Mouse (Mus musculus) lung, embryonic 16.5 days (tissue): ENCODE results near the gene Trim38. TPM values are rescaled to one million over a fixed set of nuclear protein-coding genes. Genes with fewer than 3 reads are reported as not detected.

Source experiments
- ATAC-seq: fragments of 200-750 bp; cut with Nextera tagmentation; 2 replicates; pipeline ENCODE4 v1.8.0; 2017; ENCODE audit warnings: low read depth, mild to moderate bottlenecking, moderate library complexity
- H3K27ac ChIP-seq: fragments of 300-500 bp; sonication (generic); 2 replicates; pipeline ENCODE4 v1.5.1; 2014; ENCODE audit warnings: mild to moderate bottlenecking, control low read depth, low read length
- H3K27me3 ChIP-seq: fragments of 300-500 bp; sonication (generic); 2 replicates; pipeline ENCODE4 v1.6.1; 2014; ENCODE audit warnings: low read depth, low read length, mixed read lengths; ENCODE audit not compliant: control insufficient read depth, insufficient read depth
- H3K36me3 ChIP-seq: fragments of 300-500 bp; sonication (generic); 2 replicates; pipeline ENCODE4 v1.6.1; 2014; ENCODE audit warnings: low read length; ENCODE audit not compliant: control insufficient read depth, insufficient read depth
- H3K4me1 ChIP-seq: fragments of 300-500 bp; sonication (generic); replicated peaks from 2 replicates; pipeline ENCODE4 v1.6.1; 2014; ENCODE audit warnings: low read length, mixed read lengths; ENCODE audit not compliant: control insufficient read depth, insufficient read depth
- H3K4me2 ChIP-seq: fragments of 300-500 bp; sonication (generic); 2 replicates; pipeline ENCODE4 v1.6.1; 2014; ENCODE audit warnings: low read depth, low read length, control low read depth
- H3K4me3 ChIP-seq: fragments of 300-500 bp; sonication (generic); 2 replicates; pipeline ENCODE4 v1.5.1; 2014; ENCODE audit warnings: mild to moderate bottlenecking, low read length, control low read depth
- H3K9ac ChIP-seq: fragments of 300-500 bp; sonication (generic); 2 replicates; pipeline ENCODE4 v1.6.1; 2014; ENCODE audit warnings: low read length, control low read depth
- H3K9me3 ChIP-seq: fragments of 300-500 bp; sonication (generic); 2 replicates; pipeline ENCODE4 v1.6.1; 2016; ENCODE audit warnings: low read length; ENCODE audit not compliant: control insufficient read depth
- WGBS: fragments of 180-500 bp; shearing (Covaris S2); extraction: QIAGEN DNeasy Blood & Tissue Kit; methylation state at CpG from one replicate; pipeline ENCODE4 v1.1.7; 2014; 5-methylcytosine and 5-hydroxymethylcytosine counted together
- polyA plus RNA-seq: library from polyadenylated mRNA; unstranded; fragments of >200 nt; fragmentation: Nextera tagmentation; extraction: Ambion mirVana; gene quantifications from 2 replicates; pipeline ENCODE4 v1.2.1, GENCODE M21; 2015

Trim38 gene
- polyA plus RNA-seq, 1 experiment from 2014 or later = not detected

DNA sequence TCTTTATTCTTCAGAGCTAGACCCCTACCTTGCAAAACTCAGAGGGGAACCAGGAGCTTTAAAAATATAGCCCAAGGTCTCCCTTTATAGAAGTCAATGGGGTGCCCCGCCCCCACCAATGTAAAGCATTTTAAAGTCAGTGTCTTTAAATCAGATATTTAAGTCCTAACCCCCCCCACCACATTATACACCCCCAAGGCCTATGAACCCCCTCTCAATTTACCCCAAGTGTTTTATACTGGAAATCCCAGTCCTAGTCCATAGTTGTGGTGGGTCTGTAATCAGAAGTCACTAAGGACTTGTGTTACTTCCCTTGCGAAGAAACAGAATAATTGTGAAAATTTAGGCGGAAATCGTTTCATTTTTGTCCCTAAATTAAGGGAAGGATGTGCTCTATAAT, 31.7 kb upstream of the Trim38 start:
- no peak for ATAC-seq
- Histone ChIP-seq H3K36me3 (no peaks in the 10 kb centered on the region), H3K4me1 (peaks cover 10% of the 10 kb centered on the region; the same call in 1 of the 2 replicates), H3K4me3 (peak overlapping the region; percentile 71), H3K9ac (peak overlapping the region; percentile 63), H3K27me3 (no peaks in the 10 kb centered on the region), H3K9me3 (no peaks in the 10 kb centered on the region), H3K4me2 (peak overlapping the region; percentile 92), H3K27ac (peak overlapping the region; percentile 100)
- 22% methylated on average over 4 of the region's 4 CpGs for WGBS

DNA sequence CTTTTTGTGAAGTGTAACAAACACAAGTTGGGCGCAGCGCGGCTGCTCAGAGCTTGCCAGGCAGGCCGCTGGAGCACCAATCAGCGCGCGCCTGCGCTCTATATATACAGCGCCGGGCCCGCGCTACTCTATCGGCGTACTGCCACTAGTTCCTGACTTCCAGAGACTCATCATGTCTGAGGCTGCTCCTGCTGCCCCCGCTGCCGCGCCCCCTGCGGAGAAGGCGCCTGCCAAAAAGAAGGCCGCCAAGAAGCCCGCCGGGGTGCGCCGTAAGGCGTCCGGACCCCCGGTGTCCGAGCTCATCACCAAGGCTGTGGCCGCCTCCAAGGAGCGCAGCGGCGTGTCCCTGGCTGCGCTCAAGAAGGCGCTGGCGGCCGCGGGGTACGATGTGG, 31.0 kb upstream of the Trim38 start, which contains the start of gene Hist1h1c:
Gene Hist1h1c (plus strand): TSS at position 132 of the 392 bp plus-strand sequence.
- H3K27me3 ChIP-seq = no peaks in the 10 kb centered on the region
- H3K4me1 ChIP-seq = peaks cover 13% of the 10 kb centered on the region
- under 1% methylated on average over 31 of the region's 38 CpGs for WGBS
- H3K4me3 ChIP-seq = peak within 1 kb of the TSS; percentile 71
- ATAC-seq = peak; percentile 93
- peak within 1 kb of the TSS; percentile 100 for H3K27ac ChIP-seq
- H3K9ac ChIP-seq = peak within 1 kb of the TSS; percentile 92
- H3K36me3 ChIP-seq = no peaks in the 10 kb centered on the region
- no peaks in the 10 kb centered on the region for H3K9me3 ChIP-seq
- peak within 1 kb of the TSS; percentile 92 for H3K4me2 ChIP-seq

DNA sequence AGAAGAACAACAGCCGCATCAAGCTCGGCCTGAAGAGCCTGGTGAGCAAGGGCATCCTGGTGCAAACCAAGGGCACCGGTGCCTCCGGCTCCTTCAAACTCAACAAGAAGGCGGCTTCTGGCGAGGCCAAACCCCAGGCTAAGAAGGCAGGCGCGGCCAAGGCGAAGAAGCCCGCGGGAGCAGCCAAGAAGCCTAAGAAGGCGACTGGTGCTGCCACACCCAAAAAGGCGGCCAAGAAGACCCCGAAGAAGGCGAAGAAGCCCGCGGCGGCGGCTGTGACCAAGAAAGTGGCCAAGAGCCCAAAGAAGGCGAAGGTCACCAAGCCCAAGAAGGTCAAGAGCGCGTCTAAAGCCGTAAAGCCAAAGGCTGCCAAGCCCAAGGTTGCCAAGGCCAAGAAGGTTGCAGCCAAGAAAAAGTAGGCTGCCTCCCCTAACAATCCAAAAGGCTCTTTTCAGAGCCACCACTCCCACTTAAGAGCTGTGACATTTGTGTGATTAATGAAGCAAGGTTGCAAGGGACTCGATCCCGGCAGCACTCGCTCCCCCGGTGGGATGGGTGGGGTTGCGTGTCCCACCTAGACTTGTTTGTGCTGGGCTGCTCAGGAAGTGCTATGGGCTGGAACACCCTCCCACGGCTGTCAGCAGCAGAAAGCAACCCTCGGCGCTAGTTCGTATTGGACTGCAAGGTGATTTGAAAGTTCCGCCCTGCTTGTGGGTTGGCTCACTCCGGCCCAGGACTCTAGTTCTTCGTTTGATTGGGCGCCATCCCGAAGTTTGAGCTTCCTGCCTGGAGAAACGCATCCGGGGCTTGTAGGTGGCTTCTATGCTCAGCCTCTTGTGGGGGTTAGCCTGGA, 30.4 kb upstream of the Trim38 start:
- peak; percentile 89 for ATAC-seq
- Histone ChIP-seq H3K4me2 (peak overlapping the region; percentile 92), H3K9me3 (no peaks in the 10 kb centered on the region), H3K36me3 (no peaks in the 10 kb centered on the region), H3K27ac (peak overlapping the region; percentile 100), H3K9ac (peak overlapping the region; percentile 92), H3K4me1 (peaks cover 15% of the 10 kb centered on the region), H3K4me3 (peak overlapping the region; percentile 71), H3K27me3 (no peaks in the 10 kb centered on the region)
- under 1% methylated on average over 39 of the region's 39 CpGs for WGBS

DNA sequence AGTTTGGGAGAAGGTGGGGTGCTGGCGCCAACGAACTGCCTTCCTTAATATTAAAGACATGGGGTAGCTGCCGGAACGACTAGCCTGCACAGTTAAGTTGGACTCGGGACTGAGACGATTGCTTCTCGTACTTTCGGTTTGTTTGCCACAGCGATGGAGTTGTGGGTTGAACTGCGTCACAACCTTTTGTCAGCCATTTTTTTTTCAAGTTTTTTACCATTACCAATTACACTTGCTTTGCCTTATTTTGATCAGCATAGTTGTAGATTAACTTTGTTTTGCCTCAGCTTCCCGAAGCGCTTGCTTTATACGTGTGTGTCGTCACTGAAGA, 29.8 kb upstream of the Trim38 start:
- under 1% methylated on average over 14 of the region's 14 CpGs for WGBS
- Histone ChIP-seq H3K4me1 (peaks cover 15% of the 10 kb centered on the region), H3K4me3 (peak overlapping the region; percentile 71), H3K9ac (peak overlapping the region; percentile 92), H3K27ac (peak overlapping the region; percentile 100), H3K9me3 (no peaks in the 10 kb centered on the region), H3K4me2 (peak overlapping the region; percentile 92), H3K27me3 (no peaks in the 10 kb centered on the region), H3K36me3 (no peaks in the 10 kb centered on the region)
- ATAC-seq = no peak

DNA sequence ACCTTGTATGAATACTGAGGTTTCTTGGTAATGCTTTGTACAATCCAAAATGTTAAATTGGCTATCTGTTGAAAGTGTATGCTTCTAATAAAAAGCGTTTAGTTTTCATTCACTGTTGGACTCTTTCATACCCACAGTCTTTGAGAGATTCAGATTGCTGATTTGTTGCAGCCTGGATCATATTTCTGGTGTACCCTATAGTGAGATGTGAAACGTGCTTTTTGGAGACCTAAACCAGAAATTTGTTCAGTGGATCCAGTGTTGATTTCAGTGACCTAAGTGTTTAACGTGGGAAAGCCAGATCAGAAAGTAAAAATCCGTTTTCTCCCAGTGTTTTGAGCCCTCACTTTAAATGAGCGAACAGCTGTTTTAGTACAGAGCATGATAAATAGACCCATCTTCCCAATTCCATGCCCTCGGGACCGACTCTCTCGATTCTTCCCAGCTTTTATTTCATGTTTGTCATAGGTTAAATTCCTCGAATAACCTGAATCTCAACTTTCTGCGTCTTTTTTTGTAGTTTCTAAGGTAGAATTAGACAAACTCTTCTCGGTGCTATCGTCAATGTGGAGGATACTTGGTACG, 29.4 kb upstream of the Trim38 start:
- peaks cover 15% of the 10 kb centered on the region for H3K4me1 ChIP-seq
- H3K36me3 ChIP-seq = no peaks in the 10 kb centered on the region
- H3K4me2 ChIP-seq = peak overlapping the region; percentile 92
- peak overlapping the region; percentile 71 for H3K4me3 ChIP-seq
- peak overlapping the region; percentile 100 for H3K27ac ChIP-seq
- no peaks in the 10 kb centered on the region for H3K27me3 ChIP-seq
- ATAC-seq = no peak
- H3K9me3 ChIP-seq = no peaks in the 10 kb centered on the region
- WGBS = 17% methylated on average over 13 of the region's 13 CpGs
- H3K9ac ChIP-seq = peak overlapping the region; percentile 92

DNA sequence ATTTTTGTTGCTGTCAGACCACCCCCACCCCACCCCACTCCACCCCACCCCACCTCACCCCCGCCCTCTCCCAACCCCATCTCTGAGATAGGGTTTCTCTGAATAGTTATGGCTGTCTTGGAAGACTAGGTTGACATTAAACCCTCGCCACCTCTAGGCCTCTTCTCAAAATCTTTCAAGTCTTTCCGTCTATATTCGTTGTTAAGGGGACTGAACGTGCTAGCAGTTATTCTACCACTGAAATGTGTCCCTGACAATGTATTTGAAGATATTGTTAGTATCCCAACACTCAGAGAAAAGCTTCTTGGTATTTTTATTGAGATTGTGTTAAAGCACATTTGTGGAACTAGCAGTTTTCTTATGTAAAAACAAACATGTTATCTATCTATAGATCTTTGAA, 28.8 kb upstream of the Trim38 start:
- H3K27me3 ChIP-seq = no peaks in the 10 kb centered on the region
- H3K36me3 ChIP-seq = no peaks in the 10 kb centered on the region
- ATAC-seq = no peak
- no peaks in the 10 kb centered on the region for H3K9me3 ChIP-seq
- H3K4me3 ChIP-seq = peak overlapping the region; percentile 71; the same call in 1 of the 2 replicates
- peak overlapping the region; percentile 92 for H3K4me2 ChIP-seq
- peaks cover 15% of the 10 kb centered on the region for H3K4me1 ChIP-seq
- H3K27ac ChIP-seq = peak overlapping the region; percentile 100; the same call in 1 of the 2 replicates
- 47% methylated on average over 5 of the region's 5 CpGs for WGBS
- no peak overlapping the region for H3K9ac ChIP-seq

DNA sequence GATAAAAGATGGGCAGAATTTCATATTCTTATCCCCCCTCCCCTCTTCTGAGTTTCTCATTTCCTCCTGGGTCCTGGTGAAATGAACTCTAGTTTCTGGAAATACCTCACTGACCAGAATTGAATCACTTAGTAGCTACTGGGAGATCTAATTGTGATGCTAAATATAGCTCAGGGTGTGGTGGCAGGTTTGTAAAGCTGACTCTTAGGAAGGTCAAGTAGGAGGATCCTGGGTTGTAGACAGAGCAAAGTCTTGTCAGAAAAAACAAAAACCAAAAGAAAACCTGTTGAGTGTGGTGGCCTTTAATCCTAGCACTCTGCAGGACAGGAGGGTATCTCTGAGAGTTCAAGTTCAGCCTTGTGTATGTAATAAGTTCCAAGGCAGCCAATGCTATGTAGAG, 27.7 kb upstream of the Trim38 start:
- Histone ChIP-seq H3K9me3 (no peaks in the 10 kb centered on the region), H3K27ac (0 out of 2 replicates have a peak overlapping the region, but pooled peaks have one; percentile 6), H3K9ac (no peak overlapping the region), H3K4me2 (no peak overlapping the region), H3K36me3 (no peaks in the 10 kb centered on the region), H3K4me1 (peaks cover 15% of the 10 kb centered on the region), H3K4me3 (no peak overlapping the region), H3K27me3 (no peaks in the 10 kb centered on the region)
- ATAC-seq = no peak

DNA sequence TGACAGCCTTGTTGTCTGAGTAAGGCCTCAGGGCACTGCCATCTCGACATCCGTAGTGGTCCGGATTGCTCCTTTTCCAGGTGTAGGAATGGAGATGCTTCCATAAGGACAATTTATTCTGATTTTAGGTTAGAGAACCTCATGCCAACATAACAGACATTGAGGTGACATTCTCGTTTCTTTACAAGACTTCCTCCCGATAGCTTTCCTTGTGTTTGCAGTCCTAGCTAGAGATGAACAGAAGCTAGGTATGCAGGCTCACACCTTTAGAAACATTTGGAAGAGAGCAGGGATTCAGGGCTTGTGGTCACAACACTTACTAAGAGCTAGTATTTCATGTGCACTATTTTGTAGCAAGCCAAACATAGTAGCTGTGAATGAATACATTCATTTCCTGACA, 26.5 kb upstream of the Trim38 start:
- H3K27ac ChIP-seq = no peak overlapping the region
- H3K9ac ChIP-seq = no peak overlapping the region
- no peak overlapping the region for H3K4me2 ChIP-seq
- ATAC-seq = no peak
- H3K27me3 ChIP-seq = no peaks in the 10 kb centered on the region
- no peaks in the 10 kb centered on the region for H3K36me3 ChIP-seq
- 73% methylated on average over 5 of the region's 5 CpGs for WGBS
- peaks cover 16% of the 10 kb centered on the region for H3K4me1 ChIP-seq
- H3K9me3 ChIP-seq = no peaks in the 10 kb centered on the region
- no peak overlapping the region for H3K4me3 ChIP-seq

DNA sequence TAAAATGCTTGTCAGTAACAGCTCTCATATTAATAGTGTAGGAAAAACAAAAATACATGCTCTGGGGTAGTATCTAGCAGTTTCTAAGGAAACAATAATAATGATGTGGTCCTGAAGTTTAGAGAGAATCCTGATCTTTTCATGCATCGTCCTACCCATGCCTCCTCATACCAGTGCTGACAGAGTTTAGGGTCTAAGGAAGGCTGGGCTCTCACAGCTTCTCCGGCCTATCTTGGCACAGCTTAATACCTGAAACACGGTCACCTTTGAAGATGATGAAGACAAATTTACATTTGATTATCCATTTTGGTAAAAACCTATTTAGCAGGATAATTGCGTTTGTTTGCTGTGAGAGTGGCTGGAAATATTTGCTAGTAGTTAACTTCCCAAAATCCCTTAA, 25.8 kb upstream of the Trim38 start:
- Histone ChIP-seq H3K4me1 (peaks cover 19% of the 10 kb centered on the region), H3K4me3 (peak overlapping the region; percentile 52), H3K9me3 (no peaks in the 10 kb centered on the region), H3K9ac (peak overlapping the region; percentile 72), H3K27ac (peak overlapping the region; percentile 82), H3K4me2 (peak overlapping the region; percentile 63), H3K27me3 (no peaks in the 10 kb centered on the region), H3K36me3 (no peaks in the 10 kb centered on the region)
- 15% methylated on average over 4 of the region's 4 CpGs for WGBS
- ATAC-seq = no peak
